Mouse (Mus musculus) layer of hippocampus, adult 2 months (tissue): Measurements from ENCODE around the gene Rora. TPM values are rescaled to one million over a fixed set of nuclear protein-coding genes. Genes with fewer than 3 reads are reported as not detected.

Source experiments
- DNase-seq, 2 experiments: peaks; one replicate each; pipeline ENCODE4 v3.0.0; 2022; ENCODE audit warnings: low spot score in 2 of 2
- H3K27ac ChIP-seq: fragments of 200-600 bp; 2 replicates; pipeline ENCODE4 v1.8.1; 2022
- H3K4me3 ChIP-seq: fragments of 200-600 bp; 2 replicates; pipeline ENCODE4 v1.8.1; 2022; ENCODE audit warnings: mild to moderate bottlenecking
- CTCF ChIP-seq: fragments of 200-600 bp; conservative IDR thresholded peaks from 2 replicates; pipeline ENCODE4 v1.8.1; 2022; ENCODE audit warnings: antibody characterized with exemption, mild to moderate bottlenecking, moderate library complexity
- total RNA-seq, 2 experiments: library from RNA; stranded (reverse); gene quantifications; 2 replicates each; pipeline ENCODE4 v1.2.3; 2021

The Rora gene
- total RNA-seq, 2 experiments from 2014 or later, result 32.0 to 35.6 TPM

GRCm38 (mm10) chr9:68696425-68696956, 42.9 kb downstream of the Rora start:
- TF ChIP-seq CTCF, result no peak
- Histone ChIP-seq H3K4me3 (no peak overlapping the region), H3K27ac (no peak overlapping the region)
- DNase-seq, result no peak

- no peak for DNase-seq
- no peak overlapping the region for H3K4me3 ChIP-seq
- TF ChIP-seq CTCF, result no peak
- no peak overlapping the region for H3K27ac ChIP-seq
Observed at GRCm38 (mm10) chr9:68699341-68699740, 45.8 kb downstream of the Rora start.

- DNase-seq, result no peak
- no peak overlapping the region for H3K27ac ChIP-seq
- H3K4me3 ChIP-seq, result no peak overlapping the region
- TF ChIP-seq CTCF, result no peak
Observed at GRCm38 (mm10) chr9:68699856-68700255, 46.3 kb downstream of the Rora start.

GRCm38 (mm10) chr9:68707636-68708035, 54.0 kb downstream of the Rora start:
- no peak for TF ChIP-seq CTCF
- Histone ChIP-seq H3K27ac (no peak overlapping the region), H3K4me3 (no peak overlapping the region)
- DNase-seq, result no peak

GRCm38 (mm10) chr9:68709232-68709631, 55.6 kb downstream of the Rora start:
- TF ChIP-seq CTCF, result no peak
- no peak for DNase-seq
- no peak overlapping the region for H3K4me3 ChIP-seq
- no peak overlapping the region for H3K27ac ChIP-seq

- Histone ChIP-seq H3K27ac (no peak overlapping the region), H3K4me3 (no peak overlapping the region)
- no peak for DNase-seq
- TF ChIP-seq CTCF, result no peak
Observed at GRCm38 (mm10) chr9:68710893-68711654, 57.5 kb downstream of the Rora start.

GRCm38 (mm10) chr9:68716961-68717360, 63.4 kb downstream of the Rora start:
- TF ChIP-seq CTCF, result peak; percentile 84
- no peak overlapping the region for H3K4me3 ChIP-seq
- no peak overlapping the region for H3K27ac ChIP-seq
- DNase-seq, result peak in 1 of 2 experiments; percentile 27

- TF ChIP-seq CTCF, result no peak
- Histone ChIP-seq H3K27ac (no peak overlapping the region), H3K4me3 (no peak overlapping the region)
- no peak for DNase-seq
Observed at GRCm38 (mm10) chr9:68718427-68718826, 64.8 kb downstream of the Rora start.

GRCm38 (mm10) chr9:68719286-68719685, 65.7 kb downstream of the Rora start:
- H3K27ac ChIP-seq, result no peak overlapping the region
- H3K4me3 ChIP-seq, result no peak overlapping the region
- no peak for DNase-seq
- TF ChIP-seq CTCF, result no peak

GRCm38 (mm10) chr9:68724636-68725285, 71.2 kb downstream of the Rora start:
- no peak for DNase-seq

GRCm38 (mm10) chr9:68727166-68727855, 73.7 kb downstream of the Rora start:
- Histone ChIP-seq H3K27ac (no peak overlapping the region), H3K4me3 (no peak overlapping the region)
- no peak for DNase-seq
- no peak for TF ChIP-seq CTCF

More at GRCm38 (mm10) chr9:68724636-68725285, 71.2 kb downstream of the Rora start:
- no peak overlapping the region for H3K4me3 ChIP-seq
- no peak overlapping the region for H3K27ac ChIP-seq
- TF ChIP-seq CTCF, result no peak

- Histone ChIP-seq H3K27ac (no peak overlapping the region), H3K4me3 (no peak overlapping the region)
- peak; percentile 69 for TF ChIP-seq CTCF
- no peak for DNase-seq
Observed at GRCm38 (mm10) chr9:68731438-68731837, 77.9 kb downstream of the Rora start.

GRCm38 (mm10) chr9:68732929-68733328, 79.3 kb downstream of the Rora start:
- no peak overlapping the region for H3K4me3 ChIP-seq
- DNase-seq, result no peak
- H3K27ac ChIP-seq, result no peak overlapping the region
- no peak for TF ChIP-seq CTCF
